Mouse (Mus musculus) hindbrain, embryonic 15.5 days (tissue): ENCODE data around the gene Dpp4. TPM values are rescaled to one million over a fixed set of nuclear protein-coding genes. Genes with fewer than 3 reads are reported as not detected.
A peak's percentile ranks its signal among the peaks of the same experiment; 100 is the strongest.

Source experiments
- ATAC-seq: fragments of 200-750 bp; cut with Nextera tagmentation; 2 replicates; pipeline ENCODE4 v1.8.0; 2017; ENCODE audit warnings: low read depth, moderate number of reproducible peaks, moderate TSS enrichment; ENCODE audit not compliant: low FRiP score
- H3K27ac ChIP-seq: fragments of 300-500 bp; sonication (generic); replicated peaks from 2 replicates; pipeline ENCODE4 v1.5.1; 2015; ENCODE audit warnings: mild to moderate bottlenecking, inconsistent platforms
- H3K27me3 ChIP-seq: fragments of 300-500 bp; sonication (generic); 2 replicates; pipeline ENCODE4 v1.6.1; 2015; ENCODE audit warnings: control low read depth, inconsistent platforms
- H3K36me3 ChIP-seq: fragments of 300-500 bp; sonication (generic); 2 replicates; pipeline ENCODE4 v1.6.1; 2015; ENCODE audit warnings: control low read depth, inconsistent platforms
- H3K4me1 ChIP-seq: fragments of 300-500 bp; sonication (generic); replicated peaks from 2 replicates; pipeline ENCODE4 v1.6.1; 2015; ENCODE audit warnings: control low read depth, inconsistent platforms
- H3K4me2 ChIP-seq: fragments of 300-500 bp; sonication (generic); 2 replicates; pipeline ENCODE4 v1.6.1; 2015; ENCODE audit warnings: moderate library complexity, mild to moderate bottlenecking, inconsistent platforms
- H3K4me3 ChIP-seq: fragments of 300-500 bp; sonication (generic); 2 replicates; pipeline ENCODE4 v1.5.1; 2015; ENCODE audit warnings: mild to moderate bottlenecking, inconsistent platforms
- H3K9ac ChIP-seq: fragments of 300-500 bp; sonication (generic); 2 replicates; pipeline ENCODE4 v1.6.1; 2015; ENCODE audit warnings: inconsistent platforms
- H3K9me3 ChIP-seq: fragments of 300-500 bp; sonication (generic); 2 replicates; pipeline ENCODE4 v1.6.1; 2016; ENCODE audit warnings: control low read depth, inconsistent platforms
- WGBS: fragments of 180-500 bp; shearing (Covaris S2); methylation state at CpG from one replicate; pipeline ENCODE4 v1.1.7; 2015; 5-methylcytosine and 5-hydroxymethylcytosine counted together
- polyA plus RNA-seq: library from polyadenylated mRNA; unstranded; fragments of >200 nt; fragmentation: Nextera tagmentation; extraction: Ambion mirVana; gene quantifications from 2 replicates; pipeline ENCODE4 v1.2.1, GENCODE M21; 2015

The Dpp4 gene
- polyA plus RNA-seq, result 1.9 and 2.0 TPM in 2 replicates

DNA sequence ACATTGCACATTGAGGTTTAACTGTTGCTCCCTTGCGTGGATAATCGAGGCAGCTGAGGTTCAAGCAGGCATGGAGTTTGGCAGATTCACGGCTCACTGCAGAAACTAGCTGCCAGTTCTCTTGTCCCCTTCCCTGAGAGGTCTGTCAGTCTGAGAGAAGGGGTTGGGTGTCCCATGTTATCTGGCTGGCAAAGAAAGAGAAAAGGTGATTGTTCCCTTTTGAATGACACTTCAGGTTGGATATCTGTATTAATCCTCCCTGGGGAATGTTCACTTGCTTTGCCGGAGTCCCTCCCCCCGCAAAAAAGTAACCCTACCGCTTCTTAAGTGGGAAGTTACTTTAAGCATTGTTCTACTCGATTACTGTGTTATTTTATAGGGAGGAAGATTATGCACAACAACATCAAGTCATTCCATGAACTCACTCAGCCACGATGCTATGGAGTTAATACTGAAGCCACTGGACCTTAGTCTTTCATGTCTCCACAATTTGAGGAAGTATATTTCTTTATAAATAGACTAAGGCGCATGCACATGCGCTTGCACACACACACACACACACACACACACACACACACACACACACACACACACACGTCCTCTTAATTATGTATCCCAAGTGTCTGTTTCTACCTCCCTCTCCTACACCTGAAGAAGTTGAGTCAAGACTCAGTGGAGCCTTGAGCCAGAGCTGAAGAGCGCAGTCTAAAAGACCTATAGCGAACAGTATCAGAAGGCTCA, at the start of gene Dpp4:
Gene Dpp4 (minus strand): TSS at position 151 of the 741 bp plus-strand sequence.
- H3K27me3 ChIP-seq, result 0 out of 2 replicates have a peak, but pooled peaks cover 3% of the 10 kb centered on the region
- peaks cover 10% of the 10 kb centered on the region for H3K4me1 ChIP-seq
- no peaks in the 10 kb centered on the region for H3K9me3 ChIP-seq
- peak within 1 kb of the TSS; percentile 43 for H3K4me3 ChIP-seq
- peak within 1 kb of the TSS; percentile 82 for H3K4me2 ChIP-seq
- H3K36me3 ChIP-seq, result no peaks in the 10 kb centered on the region
- 54% methylated on average over 13 of the region's 13 CpGs for WGBS
- ATAC-seq, result no peak
- no peak within 1 kb of the TSS for H3K27ac ChIP-seq
- H3K9ac ChIP-seq, result no peak within 1 kb of the TSS

DNA sequence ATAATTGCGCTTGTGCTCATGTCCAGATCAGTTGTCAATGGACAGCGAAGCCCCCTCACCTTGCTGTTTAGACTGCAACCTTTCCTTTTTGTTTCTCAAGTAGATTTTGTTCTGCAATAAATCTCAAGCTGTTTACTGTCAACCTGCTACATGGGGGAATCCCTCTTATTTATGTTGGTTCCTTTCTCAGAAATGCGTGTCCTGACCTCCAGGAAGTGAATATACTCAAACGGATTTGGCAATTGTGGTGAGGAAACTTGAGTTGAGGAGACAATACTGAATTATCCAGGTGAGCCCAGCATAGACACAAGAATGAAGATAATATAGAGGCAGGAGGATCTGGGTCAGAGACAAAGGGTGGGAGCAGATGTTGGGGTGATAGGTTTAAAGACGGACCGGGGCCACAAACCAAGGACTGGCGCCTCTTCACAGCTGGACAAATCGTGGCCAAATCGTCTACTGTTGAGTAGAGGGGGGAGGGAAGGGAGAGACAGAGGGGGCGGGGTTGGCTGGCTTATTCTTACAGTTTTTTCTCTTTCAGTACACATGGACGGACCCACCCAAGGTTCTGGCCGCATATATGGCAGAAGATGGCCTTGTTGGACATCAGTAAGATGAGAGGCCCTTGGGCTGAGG, 48.9 kb upstream of the Dpp4 start:
- Histone ChIP-seq H3K4me2 (no peak overlapping the region), H3K27me3 (0 out of 2 replicates have a peak, but pooled peaks cover 6% of the 10 kb centered on the region), H3K9me3 (no peaks in the 10 kb centered on the region), H3K4me1 (no peaks in the 10 kb centered on the region), H3K4me3 (no peak overlapping the region), H3K9ac (no peak overlapping the region), H3K27ac (no peak overlapping the region), H3K36me3 (no peaks in the 10 kb centered on the region)
- 86% methylated on average over 12 of the region's 12 CpGs for WGBS
- no peak for ATAC-seq

GRCm38 (mm10) chr2:62460231-62460710, 48.2 kb upstream of the Dpp4 start:
- Histone ChIP-seq H3K4me2 (no peak overlapping the region), H3K27ac (no peak overlapping the region), H3K27me3 (0 out of 2 replicates have a peak, but pooled peaks cover 3% of the 10 kb centered on the region), H3K36me3 (no peaks in the 10 kb centered on the region), H3K4me3 (no peak overlapping the region), H3K4me1 (no peaks in the 10 kb centered on the region), H3K9me3 (no peaks in the 10 kb centered on the region), H3K9ac (no peak overlapping the region)
- ATAC-seq, result no peak
- WGBS, result 78% methylated on average over 7 of the region's 7 CpGs

- Histone ChIP-seq H3K4me2 (no peak overlapping the region), H3K27me3 (0 out of 2 replicates have a peak, but pooled peaks cover 2% of the 10 kb centered on the region), H3K27ac (no peak overlapping the region), H3K4me3 (no peak overlapping the region), H3K36me3 (no peaks in the 10 kb centered on the region), H3K4me1 (no peaks in the 10 kb centered on the region), H3K9me3 (no peaks in the 10 kb centered on the region), H3K9ac (no peak overlapping the region)
- no peak for ATAC-seq
- 72% methylated on average over 18 of the region's 18 CpGs for WGBS
Observed at GRCm38 (mm10) chr2:62459241-62460174, 47.5 kb upstream of the Dpp4 start.

DNA sequence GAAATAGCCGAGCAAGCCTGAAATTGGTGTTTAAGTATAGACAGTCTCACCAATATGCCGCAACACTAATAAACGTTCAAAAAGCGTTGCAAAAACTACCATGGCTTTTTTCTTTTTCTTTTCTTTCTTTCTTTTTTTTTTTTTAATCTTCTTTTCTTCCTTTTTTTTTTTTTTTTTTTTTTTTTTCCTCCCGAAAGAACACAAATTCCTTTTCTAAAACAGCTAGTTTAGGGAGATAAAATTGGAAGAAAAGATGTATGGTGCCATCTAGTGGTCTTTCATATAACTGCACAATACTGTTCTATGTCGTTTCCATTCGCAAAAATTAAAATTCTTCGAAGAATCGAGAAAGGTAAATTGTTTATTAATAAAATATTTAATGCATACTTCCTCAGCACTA, 46.0 kb upstream of the Dpp4 start:
- H3K4me2 ChIP-seq, result no peak overlapping the region

GRCm38 (mm10) chr2:62454991-62455390, 43.0 kb upstream of the Dpp4 start:
- H3K9ac ChIP-seq, result no peak overlapping the region
- no peaks in the 10 kb centered on the region for H3K4me1 ChIP-seq
- no peak overlapping the region for H3K4me2 ChIP-seq
- WGBS, result 87% methylated on average over 11 of the region's 11 CpGs
- H3K27me3 ChIP-seq, result 0 out of 2 replicates have a peak, but pooled peaks cover 2% of the 10 kb centered on the region
- no peak overlapping the region for H3K27ac ChIP-seq
- H3K9me3 ChIP-seq, result no peaks in the 10 kb centered on the region
- no peaks in the 10 kb centered on the region for H3K36me3 ChIP-seq
- no peak overlapping the region for H3K4me3 ChIP-seq
- no peak for ATAC-seq

More for the DNA sequence above, 46.0 kb upstream of the Dpp4 start:
- no peak overlapping the region for H3K4me3 ChIP-seq
- no peaks in the 10 kb centered on the region for H3K36me3 ChIP-seq
- 43% methylated on average over 9 of the region's 9 CpGs for WGBS
- no peaks in the 10 kb centered on the region for H3K9me3 ChIP-seq
- no peak overlapping the region for H3K9ac ChIP-seq
- no peaks in the 10 kb centered on the region for H3K4me1 ChIP-seq
- 0 out of 2 replicates have a peak, but pooled peaks cover 2% of the 10 kb centered on the region for H3K27me3 ChIP-seq
- no peak overlapping the region for H3K27ac ChIP-seq
- no peak for ATAC-seq

DNA sequence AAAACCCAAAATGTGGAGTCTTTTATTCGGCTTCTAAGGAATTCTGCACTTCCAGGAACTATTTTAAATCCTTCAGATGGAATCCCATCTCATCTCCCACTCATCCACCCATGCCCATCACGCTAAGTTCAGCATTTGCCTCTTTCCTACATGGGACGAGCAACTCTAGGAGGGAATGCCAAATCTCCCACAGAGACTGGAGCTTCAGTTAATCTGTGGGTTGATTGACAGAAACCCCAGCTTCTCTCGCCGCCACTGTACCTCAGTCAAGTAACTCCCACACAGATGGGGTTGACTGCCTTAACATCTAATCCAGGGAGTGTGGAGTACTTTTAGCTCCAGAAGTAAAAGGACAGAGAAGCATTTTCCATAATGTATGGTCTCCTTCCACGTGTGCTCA, 42.0 kb upstream of the Dpp4 start:
- Histone ChIP-seq H3K27ac (no peak overlapping the region), H3K4me2 (no peak overlapping the region), H3K9me3 (no peaks in the 10 kb centered on the region), H3K27me3 (0 out of 2 replicates have a peak, but pooled peaks cover 2% of the 10 kb centered on the region), H3K4me1 (no peaks in the 10 kb centered on the region), H3K4me3 (no peak overlapping the region), H3K9ac (no peak overlapping the region), H3K36me3 (no peaks in the 10 kb centered on the region)
- WGBS, result 83% methylated on average over 6 of the region's 6 CpGs
- no peak for ATAC-seq

GRCm38 (mm10) chr2:62450364-62450763, 38.3 kb upstream of the Dpp4 start:
- Histone ChIP-seq H3K9me3 (no peaks in the 10 kb centered on the region), H3K27me3 (no peaks in the 10 kb centered on the region), H3K4me3 (no peak overlapping the region), H3K4me2 (no peak overlapping the region), H3K27ac (no peak overlapping the region), H3K36me3 (no peaks in the 10 kb centered on the region), H3K4me1 (no peaks in the 10 kb centered on the region), H3K9ac (no peak overlapping the region)
- no peak for ATAC-seq
- 92% methylated on average over 6 of the region's 6 CpGs for WGBS

DNA sequence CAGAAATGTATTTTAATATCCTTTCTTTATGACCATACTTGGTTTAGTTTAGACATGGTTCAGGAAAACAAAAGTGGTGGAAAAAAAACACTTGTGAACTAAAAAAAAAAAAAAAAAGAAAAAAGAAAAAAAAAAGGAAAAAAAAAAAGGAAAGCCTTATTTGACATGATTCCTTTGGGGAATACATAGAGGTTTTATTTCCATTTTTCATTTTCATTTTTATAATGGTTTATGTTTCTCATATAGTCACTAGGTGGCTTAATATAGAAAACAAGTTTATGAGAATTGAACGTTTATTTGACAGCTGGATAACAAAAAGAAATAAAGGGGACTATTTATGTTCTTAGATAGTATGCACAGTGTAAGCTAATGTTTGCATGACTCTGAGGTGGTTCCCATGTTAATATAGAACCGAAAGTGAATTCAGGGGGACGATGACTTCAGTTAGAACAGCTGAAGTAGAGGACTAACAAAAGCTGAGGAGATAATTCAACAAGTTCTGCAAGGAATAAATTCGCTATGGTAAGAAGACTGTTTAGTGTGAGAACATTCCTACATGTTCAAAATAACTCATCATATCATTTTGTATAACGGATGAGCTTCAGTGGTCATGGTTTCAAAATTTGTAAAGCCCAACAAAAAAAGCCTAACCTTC, 37.8 kb upstream of the Dpp4 start:
- Histone ChIP-seq H3K36me3 (no peaks in the 10 kb centered on the region), H3K9me3 (no peaks in the 10 kb centered on the region), H3K4me2 (no peak overlapping the region), H3K27me3 (no peaks in the 10 kb centered on the region), H3K4me3 (no peak overlapping the region), H3K4me1 (no peaks in the 10 kb centered on the region), H3K27ac (no peak overlapping the region), H3K9ac (no peak overlapping the region)
- no peak for ATAC-seq
- 85% methylated on average over 5 of the region's 5 CpGs for whole genome bisulfite sequencing

GRCm38 (mm10) chr2:62440802-62441544, 28.9 kb upstream of the Dpp4 start:
- ATAC-seq, result no peak
- Histone ChIP-seq H3K27me3 (no peaks in the 10 kb centered on the region), H3K9ac (no peak overlapping the region), H3K36me3 (no peaks in the 10 kb centered on the region), H3K27ac (no peak overlapping the region), H3K4me1 (no peaks in the 10 kb centered on the region), H3K4me2 (no peak overlapping the region), H3K4me3 (no peak overlapping the region), H3K9me3 (no peaks in the 10 kb centered on the region)
- WGBS, result 72% methylated on average over 13 of the region's 13 CpGs

- Histone ChIP-seq H3K27ac (no peak overlapping the region), H3K4me1 (no peaks in the 10 kb centered on the region), H3K9me3 (no peaks in the 10 kb centered on the region), H3K4me2 (no peak overlapping the region), H3K27me3 (no peaks in the 10 kb centered on the region), H3K36me3 (no peaks in the 10 kb centered on the region), H3K4me3 (no peak overlapping the region), H3K9ac (no peak overlapping the region)
- no peak for ATAC-seq
- WGBS, result 86% methylated on average over 4 of the region's 4 CpGs
Observed at GRCm38 (mm10) chr2:62440083-62440482, 28.1 kb upstream of the Dpp4 start.
